Mouse (Mus musculus) brain, embryonic 14.5 days (tissue): Measurements from ENCODE around the gene Mtcp1. TPM values are rescaled to one million over a fixed set of nuclear protein-coding genes. Genes with fewer than 3 reads are reported as not detected.

Experiments used
- DNase-seq: peaks from one replicate; pipeline ENCODE4 v3.0.0-alpha.2; 2011; ENCODE audit warnings: low read depth
- CTCF ChIP-seq: fragments of 200-500 bp; IDR thresholded peaks from 2 replicates; pipeline ENCODE4 v1.5.1; 2012; ENCODE audit warnings: inconsistent platforms, mild to moderate bottlenecking, moderate library complexity, borderline replicate concordance; ENCODE audit not compliant: insufficient read depth, insufficient read length; ENCODE audit errors: extremely low read depth
- POLR2A ChIP-seq: fragments of 200-500 bp; IDR thresholded peaks from 2 replicates; pipeline ENCODE4 v1.6.1; 2012; ENCODE audit warnings: mild to moderate bottlenecking, inconsistent platforms, borderline replicate concordance; ENCODE audit not compliant: poor library complexity, insufficient read depth, insufficient read length, severe bottlenecking; ENCODE audit errors: extremely low read depth
- polyA plus RNA-seq: library from polyadenylated mRNA; depleted of rRNA; stranded (reverse); fragments of >200 nt; gene quantifications from 2 replicates; pipeline ENCODE4 v1.2.3, GENCODE M21; 2012; rRNA removed

Gene Mtcp1
- 7.8 and 13.4 TPM in 2 replicates for polyA plus RNA-seq

GRCm38 (mm10) chrX:75415936-75416785, at the start of gene Mtcp1, which contains the start of the genes Cmc4 and Brcc3:
Gene Mtcp1, minus strand, starts transcription at chrX:75416588.
Gene Cmc4, minus strand, starts transcription at chrX:75416584.
Gene Brcc3, plus strand, starts transcription at chrX:75416628.
- peak; percentile 96 for DNase-seq
- TF ChIP-seq POLR2A = peak; percentile 65; the same call in 1 of the 2 replicates
- no peak for TF ChIP-seq CTCF

GRCm38 (mm10) chrX:75454597-75454996, 38.2 kb upstream of the Mtcp1 start:
- TF ChIP-seq POLR2A = no peak
- no peak for TF ChIP-seq CTCF
- no peak for DNase-seq

- TF ChIP-seq CTCF = no peak
- no peak for TF ChIP-seq POLR2A
- no peak for DNase-seq
These were observed 6.7 kb downstream of the Mtcp1 start for GRCm38 (mm10) chrX:75409711-75410110.

GRCm38 (mm10) chrX:75403350-75403749, 13.0 kb downstream of the Mtcp1 start:
- no peak for DNase-seq
- TF ChIP-seq POLR2A (no peak), CTCF (no peak)

- TF ChIP-seq CTCF = no peak
- TF ChIP-seq POLR2A = no peak
- no peak for DNase-seq
These were observed 13.7 kb downstream of the Mtcp1 start for GRCm38 (mm10) chrX:75402668-75403067.

- TF ChIP-seq POLR2A = no peak
- no peak for TF ChIP-seq CTCF
- no peak for DNase-seq
These were observed 16.9 kb downstream of the Mtcp1 start for GRCm38 (mm10) chrX:75399471-75399870.

GRCm38 (mm10) chrX:75382195-75382771, 34.1 kb downstream of the Mtcp1 start, which contains the start of the genes Fundc2 and F8:
Gene Fundc2, plus strand, starts transcription at chrX:75382399.
Gene F8, minus strand, starts transcription at chrX:75382615.
- DNase-seq = peak; percentile 93
- no peak for TF ChIP-seq POLR2A

- TF ChIP-seq CTCF (no peak), POLR2A (no peak)
- DNase-seq = no peak
These were observed 34.7 kb downstream of the Mtcp1 start for GRCm38 (mm10) chrX:75381699-75382098.

GRCm38 (mm10) chrX:75381176-75381575, 35.2 kb downstream of the Mtcp1 start:
- TF ChIP-seq CTCF (no peak), POLR2A (no peak)
- no peak for DNase-seq

- no peak for DNase-seq
- TF ChIP-seq POLR2A (no peak), CTCF (no peak)
These were observed 39.6 kb downstream of the Mtcp1 start for GRCm38 (mm10) chrX:75376815-75377214.

GRCm38 (mm10) chrX:75372666-75373425, 43.5 kb downstream of the Mtcp1 start:
- no peak for TF ChIP-seq CTCF
- no peak for TF ChIP-seq POLR2A
- no peak for DNase-seq
